In genomic region chr11:86827476-86828245, GRCm38 (mm10) we compare ENCODE assay signal across 17 mouse cellular contexts. TPM values are rescaled to one million over a fixed set of nuclear protein-coding genes. Genes with fewer than 3 reads are reported as not detected.
DNase-seq lines count a peak whose midpoint lies in the region; TF ChIP-seq lines count a peak whose summit lies in the region.
"Had no signal": no experiment of that assay in that cellular context is flagged by ENCODE, and none has a peak within 500 bp of the region (broad histone marks: within the 10 kb centered on the region; RNA-seq: fewer than 3 reads in every experiment).

No protein-coding gene starts in this region.

- H3K9me3 ChIP-seq in heart, embryonic 10.5 days: no peaks in the 10 kb centered on the region
- H3K9me3 ChIP-seq: hindbrain, embryonic 10.5 days; liver, embryonic 13.5 days; neural tube, embryonic 13.5 days had no signal

- no peak for DNase-seq in heart, embryonic 10.5 days (ENCODE audit: low spot score)
- no peak for DNase-seq in heart, adult 18-20 months
- peak; percentile 38 for DNase-seq in lung, postnatal 25 days (ENCODE audit: low spot score)
- DNase-seq in lung, adult 2 months: no peak
- peak; percentile 33 to 43 for DNase-seq in natural killer cell, adult 2 months (ENCODE audit: low spot score in 2 of 2)
- DNase-seq in layer of hippocampus, adult 9-10 months (ENCODE audit: low spot score): no peak
- no peak for DNase-seq in kidney, adult 11 months
- DNase-seq: adrenal gland, postnatal 14 days; cerebellum, adult 11 months; embryo, embryonic 11 days; layer of hippocampus, adult 9-11 months; liver, embryonic 13.5 days; right cerebral cortex, postnatal 25 days had no signal

- no peaks in the 10 kb centered on the region for H3K36me3 ChIP-seq in heart, embryonic 10.5 days
- H3K36me3 ChIP-seq: hindbrain, embryonic 10.5 days; liver, embryonic 13.5 days; neural tube, embryonic 13.5 days had no signal

- H3K4me3 ChIP-seq in heart, embryonic 10.5 days: no peak overlapping the region
- no peak overlapping the region for H3K4me3 ChIP-seq in lung, adult 2 months (replicated peaks; ENCODE audit: extremely low read depth, low read depth, low read length)
- no peak overlapping the region for H3K4me3 ChIP-seq in bone marrow macrophage, adult 2 months (ENCODE audit: insufficient read depth, low read length)
- H3K4me3 ChIP-seq: hindbrain, embryonic 10.5 days; liver, embryonic 13.5 days; neural tube, embryonic 13.5 days had no signal

- WGBS in heart, embryonic 10.5 days: 69% methylated on average over 2 of the region's 2 CpGs
- 52% methylated on average over 2 of the region's 2 CpGs for WGBS in lung, adult 2 months

- TF ChIP-seq POLR2A in lung, adult 2 months (IDR thresholded peaks at IDR 0.05; ENCODE audit: borderline replicate concordance, extremely low read depth, low read depth, low read length): no peak
- no peak for TF ChIP-seq POLR2A in bone marrow macrophage, adult 2 months (IDR thresholded peaks at IDR 0.05; ENCODE audit: borderline replicate concordance, low read depth, low read length)

- no peak for TF ChIP-seq CTCF in lung, adult 2 months (IDR thresholded peaks at IDR 0.05; ENCODE audit: insufficient read depth, low read length)
- TF ChIP-seq CTCF in bone marrow macrophage, adult 2 months (IDR thresholded peaks at IDR 0.05; ENCODE audit: low read depth, low read length): no peak

- H3K27me3 ChIP-seq in heart, embryonic 10.5 days (ENCODE audit: insufficient read depth, poor library complexity, severe bottlenecking): no peaks in the 10 kb centered on the region
- H3K27me3 ChIP-seq: neural tube, embryonic 13.5 days had no signal

- H3K27ac ChIP-seq in heart, embryonic 10.5 days: peak overlapping the region; percentile 17; the same call in 1 of the 2 replicates
- 0 out of 2 replicates have a peak overlapping the region, but pooled peaks have one; percentile 22 for H3K27ac ChIP-seq in bone marrow macrophage, adult 2 months (ENCODE audit: insufficient read depth, low read depth, low read length)
- H3K27ac ChIP-seq: hindbrain, embryonic 10.5 days; liver, embryonic 13.5 days; neural tube, embryonic 13.5 days; stomach, postnatal 0 days had no signal

- H3K4me1 ChIP-seq in heart, embryonic 10.5 days: peaks cover 7% of the 10 kb centered on the region
- no peaks in the 10 kb centered on the region; the same call in 1 of the 2 replicates for H3K4me1 ChIP-seq in lung, adult 2 months (ENCODE audit: control insufficient read depth, insufficient read depth, low read length)
- peaks cover 8% of the 10 kb centered on the region for H3K4me1 ChIP-seq in bone marrow macrophage, adult 2 months (ENCODE audit: control insufficient read depth, insufficient read depth, low read length)
- H3K4me1 ChIP-seq: hindbrain, embryonic 10.5 days; liver, embryonic 13.5 days; neural tube, embryonic 13.5 days had no signal

RNA-seq across cellular contexts. Expression of gene Dhx40, which starts 20.1 kb away (rescaled TPM):
- 14.4 and 19.7 TPM in 2 replicates for polyA plus RNA-seq in heart, embryonic 10.5 days (2016; fragmentation: Nextera tagmentation; extraction: Ambion mirVana)
- total RNA-seq in heart, adult 18-20 months (2021): 10 to 100 TPM; 15.0 to 16.8 TPM
- polyA plus RNA-seq in lung, adult 2 months (2012; rRNA removed): 3.8 and 4.4 TPM in 2 replicates
- 23.5 and 26.5 TPM in 2 replicates for polyA plus RNA-seq in bone marrow macrophage, adult 2 months (2012; ENCODE audit: insufficient read depth, insufficient read length, missing spikeins)

Comparison
In these comparisons a context has a peak if more than half of its experiments do, and no peak if none do; other contexts are left out.
1. DNase-seq: peak in lung, postnatal 25 days (single experiment) and natural killer cell, adult 2 months (2 of 2); none in heart, embryonic 10.5 days (single experiment), heart, adult 18-20 months (0 of 2), lung, adult 2 months (single experiment), layer of hippocampus, adult 9-10 months (single experiment) and kidney, adult 11 months (single experiment).